Mouse (Mus musculus) Patski (cell line): ENCODE data around the gene Shroom3. TPM values are rescaled to one million over a fixed set of nuclear protein-coding genes. Genes with fewer than 3 reads are reported as not detected.

ENCODE experiments used
- ATAC-seq: fragments of 100-300 bp; one replicate; pipeline ENCODE4 v1.8.0; 2021
- CTCF ChIA-PET: fragments of 350-600 bp; sonication (Branson Sonifier 250); formaldehyde crosslinking; loops from one replicate; lab custom pipeline; 2022; ENCODE audit warnings: inconsistent platforms; lab: Charles Lee
- POLR2A ChIA-PET: fragments of 350-600 bp; sonication (Branson Sonifier 250); formaldehyde crosslinking; loops from one replicate; lab custom pipeline; 2022; ENCODE audit warnings: antibody characterized with exemption, inconsistent platforms; lab: Charles Lee
- DNase-seq: peaks from one replicate; pipeline ENCODE4 v3.0.0-alpha.2; 2011; ENCODE audit warnings: low read depth, low spot score
- H3K27me3 ChIP-seq: fragments of 371-371 bp; one replicate; pipeline ENCODE4 v1.5.1; 2021
- CTCF ChIP-seq: fragments of 100-300 bp; IDR thresholded peaks from one replicate; pipeline ENCODE4 v1.5.1; 2021
- in situ Hi-C: fragments of 300-500 bp; cut with MboI; formaldehyde crosslinking; loops from 3 replicates; pipeline ENCODE4 v1.11.1; 2018; ENCODE audit warnings: low pct_unique_long_range_greater_than_20kb, mixed read lengths
- polyA plus RNA-seq: library from polyadenylated mRNA; unstranded; gene quantifications from one replicate; pipeline ENCODE4 v1.2.3, GENCODE M21; 2021

Shroom3 gene
- polyA plus RNA-seq, 1 experiment from 2014 or later = 206 TPM

- H3K27me3 ChIP-seq = no peaks in the 10 kb centered on the region
- ChIA-PET POLR2A (no interaction called here), CTCF (interaction anchor here (1.2 kb wide), 1 partner anchor 9 kb away, joined by 3 read pairs; no protein-coding TSS in a partner anchor)
- DNase-seq (no peak), ATAC-seq (no peak)
- no peak for TF ChIP-seq CTCF
- in situ Hi-C loops = no loop called here
Measured at GRCm38 (mm10) chr5:92830391-92830790, 147.2 kb downstream of the Shroom3 start.

- no peak for DNase-seq
- in situ Hi-C loops = no loop called here
- POLR2A ChIA-PET = interaction anchor here (0.6 to 1.8 kb wide), 3 partner anchors 9 to 35 kb away, joined by 3 to 4 read pairs (median 4); no protein-coding TSS in a partner anchor
Measured at GRCm38 (mm10) chr5:92834513-92834912, 151.3 kb downstream of the Shroom3 start.

GRCm38 (mm10) chr5:92837311-92837710 is 154.1 kb downstream of the Shroom3 start:
- CTCF ChIA-PET = no interaction called here
- ATAC-seq = no peak
- DNase-seq = no peak
- no peak for TF ChIP-seq CTCF
- in situ Hi-C loops = no loop called here
- POLR2A ChIA-PET = interaction anchor here (3.1 kb wide), 1 partner anchor 19 kb away, joined by 18 read pairs; no protein-coding TSS in a partner anchor
- H3K27me3 ChIP-seq = no peaks in the 10 kb centered on the region

More at GRCm38 (mm10) chr5:92834513-92834912, 151.3 kb downstream of the Shroom3 start:
- no peaks in the 10 kb centered on the region for H3K27me3 ChIP-seq
- CTCF ChIA-PET = interaction anchor here (0.7 to 2.8 kb wide), 6 partner anchors 8 to 106 kb away, joined by 3 to 10 read pairs (median 3); no protein-coding TSS in a partner anchor
- TF ChIP-seq CTCF = no peak
- ATAC-seq = no peak

- H3K27me3 ChIP-seq = no peaks in the 10 kb centered on the region
- ChIA-PET POLR2A (interaction anchor here (3.1 kb wide), 1 partner anchor 18 kb away, joined by 18 read pairs; no protein-coding TSS in a partner anchor), CTCF (interaction anchor here (1.4 kb wide), 1 partner anchor 14 kb away, joined by 4 read pairs; no protein-coding TSS in a partner anchor)
- ATAC-seq (no peak), DNase-seq (no peak)
- no peak for TF ChIP-seq CTCF
- in situ Hi-C loops = no loop called here
Measured at GRCm38 (mm10) chr5:92838351-92838784, 155.1 kb downstream of the Shroom3 start.

- H3K27me3 ChIP-seq = no peaks in the 10 kb centered on the region
- in situ Hi-C loops = no loop called here
- no peak for TF ChIP-seq CTCF
- POLR2A ChIA-PET = interaction anchor here (0.6 to 3.1 kb wide), 3 partner anchors 9 to 88 kb away, joined by 3 to 18 read pairs (median 5); no protein-coding TSS in a partner anchor
- CTCF ChIA-PET = interaction anchor here (0.9 kb wide), 1 partner anchor 18 kb away, joined by 3 read pairs; no protein-coding TSS in a partner anchor
- ATAC-seq = no peak
- no peak for DNase-seq
Measured at GRCm38 (mm10) chr5:92839314-92839713, 156.1 kb downstream of the Shroom3 start.

DNA sequence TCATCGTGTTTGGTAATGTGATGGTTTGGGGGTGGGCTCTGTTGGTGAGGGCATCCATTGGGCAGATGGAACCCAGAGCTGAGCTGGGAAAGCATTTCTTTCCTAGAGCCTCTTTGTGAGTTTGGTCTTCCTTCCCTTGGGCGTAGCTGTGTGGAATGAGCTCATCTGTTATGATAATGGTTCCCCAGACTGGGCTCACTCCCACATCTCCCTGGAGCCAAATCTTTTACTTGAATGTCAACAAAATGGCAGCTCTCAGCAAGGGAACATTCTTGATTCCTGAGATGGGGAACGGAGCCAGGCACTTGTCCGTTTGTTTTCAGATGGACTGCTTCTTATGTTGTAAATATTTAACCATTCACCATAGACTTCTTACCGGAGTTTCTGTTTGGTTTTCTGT is 158.2 kb downstream of the Shroom3 start:
- ATAC-seq (peak; percentile 98), DNase-seq (peak; percentile 98)
- ChIA-PET POLR2A (interaction anchor here (1.4 to 4.5 kb wide), 2 partner anchors 9 to 16 kb away, joined by 3 to 37 read pairs; no protein-coding TSS in a partner anchor), CTCF (no interaction called here)
- no peak for TF ChIP-seq CTCF
- in situ Hi-C loops = no loop called here
- H3K27me3 ChIP-seq = no peaks in the 10 kb centered on the region

- DNase-seq = no peak
- POLR2A ChIA-PET = interaction anchor here (0.7 to 4.5 kb wide), 4 partner anchors 9 to 320 kb away, joined by 3 to 37 read pairs (median 6); no protein-coding TSS in a partner anchor
- no peaks in the 10 kb centered on the region for H3K27me3 ChIP-seq
- CTCF ChIA-PET = interaction anchor here (1.4 to 1.8 kb wide), 2 partner anchors 53 to 56 kb away, joined by 3 to 6 read pairs; no protein-coding TSS in a partner anchor
- in situ Hi-C loops = no loop called here
- TF ChIP-seq CTCF = no peak
- ATAC-seq = no peak
Measured at GRCm38 (mm10) chr5:92842417-92842816, 159.2 kb downstream of the Shroom3 start.

- ATAC-seq (no peak), DNase-seq (no peak)
- in situ Hi-C loops = no loop called here
- POLR2A ChIA-PET = interaction anchor here (0.6 to 4.5 kb wide), 5 partner anchors 8 to 320 kb away, joined by 3 to 37 read pairs (median 3); no protein-coding TSS in a partner anchor
- CTCF ChIA-PET = interaction anchor here (1.2 to 1.8 kb wide), 4 partner anchors 13 to 56 kb away, joined by 3 to 6 read pairs (median 3); no protein-coding TSS in a partner anchor
- H3K27me3 ChIP-seq = no peaks in the 10 kb centered on the region
- TF ChIP-seq CTCF = no peak
Measured at GRCm38 (mm10) chr5:92842881-92843280, 159.6 kb downstream of the Shroom3 start.

DNA sequence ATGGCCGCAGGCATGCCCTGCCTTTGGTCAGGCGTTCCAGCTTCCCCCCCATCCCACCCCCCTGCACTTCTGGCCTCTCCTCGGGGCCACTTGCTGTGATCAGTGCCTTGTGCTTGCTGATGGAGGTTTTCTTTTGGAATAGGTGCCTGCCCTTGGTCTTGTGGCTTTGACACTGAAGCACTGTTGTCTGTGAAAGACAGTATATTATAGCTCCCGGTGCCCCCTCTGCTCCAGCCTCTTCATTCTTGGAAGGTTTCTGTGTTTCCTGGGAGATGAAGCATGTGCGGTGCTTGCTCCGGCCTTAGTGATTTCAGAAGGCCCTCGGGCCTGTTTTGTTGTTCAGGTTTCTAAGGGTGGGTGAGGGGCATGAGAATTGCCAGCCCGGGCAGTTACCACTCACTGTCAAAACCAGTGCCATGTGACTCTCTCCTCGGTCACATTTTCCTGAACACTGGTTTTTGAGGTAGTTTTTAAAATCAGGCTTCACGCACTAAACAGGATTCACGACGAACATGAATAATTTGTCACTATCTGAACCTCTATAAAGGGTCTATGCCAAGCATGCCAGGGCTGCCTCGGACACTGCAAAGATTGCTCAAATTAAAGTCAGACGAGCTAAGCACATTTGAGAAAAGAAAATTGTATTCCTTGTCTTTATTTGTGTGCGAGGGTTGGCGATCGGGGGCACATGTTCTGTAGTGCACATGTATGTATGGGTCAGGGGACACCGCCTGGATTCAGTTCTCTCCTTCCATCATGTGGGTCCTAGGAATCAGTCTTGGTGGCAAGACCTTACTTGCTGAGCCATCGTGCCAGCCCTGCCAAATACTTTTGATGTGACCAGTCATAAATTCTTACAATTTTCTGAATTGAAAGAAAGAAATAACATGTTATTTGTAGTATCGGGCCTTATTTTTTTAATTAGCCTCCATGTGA is 160.9 kb downstream of the Shroom3 start:
- ATAC-seq (peak; percentile 45), DNase-seq (no peak)
- POLR2A ChIA-PET = interaction anchor here (0.6 to 4.5 kb wide), 5 partner anchors 8 to 99 kb away, joined by 3 to 37 read pairs (median 5); no protein-coding TSS in a partner anchor
- no peaks in the 10 kb centered on the region for H3K27me3 ChIP-seq
- no peak for TF ChIP-seq CTCF
- CTCF ChIA-PET = interaction anchor here (0.7 to 1.8 kb wide), 8 partner anchors 9 to 58 kb away, joined by 3 to 6 read pairs (median 3); no protein-coding TSS in a partner anchor
- in situ Hi-C loops = no loop called here

GRCm38 (mm10) chr5:92849743-92850142 is 166.5 kb downstream of the Shroom3 start:
- POLR2A ChIA-PET = interaction anchor here (1.6 to 1.8 kb wide), 2 partner anchors 9 to 37 kb away, joined by 3 to 9 read pairs; no protein-coding TSS in a partner anchor
- DNase-seq (no peak), ATAC-seq (no peak)
- no peaks in the 10 kb centered on the region for H3K27me3 ChIP-seq
- TF ChIP-seq CTCF = no peak
- CTCF ChIA-PET = interaction anchor here (0.7 to 2.8 kb wide), 5 partner anchors 21 to 121 kb away, joined by 3 to 9 read pairs (median 3); no protein-coding TSS in a partner anchor
- in situ Hi-C loops = loop anchor here (5.0 kb wide), 1 partner anchor 103 kb away; no protein-coding TSS in a partner anchor
